In genomic region chr14:86301666-86302065, GRCm38 (mm10) we compare ENCODE assay signal across 10 mouse cellular contexts.
"Had no signal": no experiment of that assay in that cellular context is flagged by ENCODE, and none has a peak within 500 bp of the region (broad histone marks: within the 10 kb centered on the region; RNA-seq: fewer than 3 reads in every experiment).

No protein-coding gene starts in this region.

- ATAC-seq: intestine, postnatal 0 days; lung, postnatal 0 days; midbrain, embryonic 13.5 days had no signal

- H3K9ac ChIP-seq: liver, embryonic 15.5 days; midbrain, embryonic 13.5 days had no signal

- H3K27ac ChIP-seq: left cerebral cortex, adult 2 months; liver, embryonic 15.5 days; midbrain, embryonic 13.5 days had no signal

- DNase-seq: lung, adult 2 months; lung, postnatal 36 days; right cerebral cortex, postnatal 14 days; thymus, postnatal 36 days had no signal

- H3K4me1 ChIP-seq: liver, embryonic 15.5 days; midbrain, embryonic 13.5 days had no signal

- H3K9me3 ChIP-seq: liver, embryonic 15.5 days; midbrain, embryonic 13.5 days had no signal

- H3K36me3 ChIP-seq: liver, embryonic 15.5 days; midbrain, embryonic 13.5 days had no signal

- H3K4me3 ChIP-seq: left cerebral cortex, adult 2 months; liver, embryonic 15.5 days; midbrain, embryonic 13.5 days had no signal

- H3K4me2 ChIP-seq: liver, embryonic 11.5 days; liver, embryonic 15.5 days; midbrain, embryonic 13.5 days had no signal

- H3K27me3 ChIP-seq: liver, embryonic 15.5 days; midbrain, embryonic 13.5 days had no signal
